8 mouse cellular contexts compared by ENCODE assay signal in the genomic region with DNA sequence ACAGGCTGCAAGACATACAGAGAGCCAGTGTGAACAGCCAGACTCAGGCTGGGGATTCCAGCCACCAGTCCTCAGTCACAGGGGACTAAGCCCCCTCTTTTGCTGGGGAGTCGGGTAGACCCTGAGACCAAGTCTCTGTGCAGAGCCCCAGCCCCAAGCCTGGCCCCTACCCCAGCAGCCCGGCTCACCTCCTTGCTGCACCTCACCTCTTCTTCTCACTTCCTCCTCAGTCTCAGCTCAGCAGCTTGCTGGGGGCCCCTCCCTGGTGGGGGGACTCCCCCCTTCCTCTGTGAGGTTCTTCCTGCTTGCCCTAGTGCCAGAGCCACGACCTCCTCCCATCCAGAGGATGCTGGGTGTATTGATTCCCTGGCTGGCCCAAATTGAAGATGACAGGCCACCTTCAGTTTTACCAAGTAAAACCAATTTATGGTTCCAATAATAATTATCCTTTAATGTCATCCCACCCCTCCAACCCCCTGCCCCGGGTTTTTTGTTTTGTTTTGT. TPM values are rescaled to one million over a fixed set of nuclear protein-coding genes. Genes with fewer than 3 reads are reported as not detected.
A peak's percentile ranks its signal among the peaks of the same experiment; 100 is the strongest.
DNase-seq lines count a peak whose midpoint lies in the region; ATAC-seq and TF ChIP-seq lines count a peak whose summit lies in the region.

A gene (minus strand): TSS at position 454 of the 504 bp plus-strand sequence.

- no peaks in the 10 kb centered on the region for H3K27me3 ChIP-seq in hindbrain, embryonic 15.5 days
- no peaks in the 10 kb centered on the region for H3K27me3 ChIP-seq in lung, embryonic 14.5 days (ENCODE audit: insufficient read depth, low read length)

- H3K9me3 ChIP-seq in hindbrain, embryonic 15.5 days: no peaks in the 10 kb centered on the region
- H3K9me3 ChIP-seq in lung, embryonic 14.5 days (ENCODE audit: low read depth, low read length): no peaks in the 10 kb centered on the region

- TF ChIP-seq POLR2A in bone marrow macrophage, adult 2 months (IDR thresholded peaks at IDR 0.05; ENCODE audit: borderline replicate concordance, low read depth, low read length): no peak
- TF ChIP-seq POLR2A in olfactory bulb, adult 2 months (IDR thresholded peaks at IDR 0.05; ENCODE audit: insufficient read depth, low read depth, low read length): no peak

- DNase-seq in cerebellum, adult 9-10 months: peak; percentile 61
- DNase-seq in cerebellum, adult 18-20 months: no peak
- no peak for DNase-seq in lung, embryonic 14.5 days
- DNase-seq in urinary bladder, adult 18-20 months (ENCODE audit: low spot score in 2 of 2): no peak
- no peak for DNase-seq in embryo, embryonic 11 days

- WGBS in hindbrain, embryonic 15.5 days: 71% methylated on average over 4 of the region's 4 CpGs
- WGBS in lung, embryonic 14.5 days: 51% methylated on average over 4 of the region's 4 CpGs
- 72% methylated on average over 4 of the region's 4 CpGs for WGBS in olfactory bulb, adult 2 months

- peak within 1 kb of the TSS; percentile 82 for H3K27ac ChIP-seq in bone marrow macrophage, adult 2 months (ENCODE audit: insufficient read depth, low read depth, low read length)
- peak within 1 kb of the TSS; percentile 94 for H3K27ac ChIP-seq in hindbrain, embryonic 15.5 days (replicated peaks)
- H3K27ac ChIP-seq in lung, embryonic 14.5 days (ENCODE audit: low read depth): peak within 1 kb of the TSS; percentile 90
- H3K27ac ChIP-seq in olfactory bulb, adult 2 months (ENCODE audit: insufficient read depth, low read depth, low read length): peak within 1 kb of the TSS; percentile 68

- H3K36me3 ChIP-seq in hindbrain, embryonic 15.5 days: peaks cover 20% of the 10 kb centered on the region
- H3K36me3 ChIP-seq in lung, embryonic 14.5 days (ENCODE audit: insufficient read depth): peaks cover 29% of the 10 kb centered on the region

- H3K4me2 ChIP-seq in hindbrain, embryonic 15.5 days: peak within 1 kb of the TSS; percentile 95
- peak within 1 kb of the TSS; percentile 98 for H3K4me2 ChIP-seq in lung, embryonic 14.5 days

- ATAC-seq in hindbrain, embryonic 15.5 days (ENCODE audit: low FRiP score, low read depth): no peak
- no peak for ATAC-seq in lung, embryonic 14.5 days (ENCODE audit: insufficient read depth)

- TF ChIP-seq CTCF in bone marrow macrophage, adult 2 months (IDR thresholded peaks at IDR 0.05; ENCODE audit: low read depth, low read length): no peak
- TF ChIP-seq CTCF in lung, embryonic 14.5 days (IDR thresholded peaks at IDR 0.05; ENCODE audit: low read depth): no peak
- no peak for TF ChIP-seq CTCF in olfactory bulb, adult 2 months (IDR thresholded peaks at IDR 0.05; ENCODE audit: insufficient read depth, low read depth, low read length)

- peaks cover 21% of the 10 kb centered on the region for H3K4me1 ChIP-seq in bone marrow macrophage, adult 2 months (ENCODE audit: control insufficient read depth, insufficient read depth, low read length)
- peaks cover 35% of the 10 kb centered on the region for H3K4me1 ChIP-seq in hindbrain, embryonic 15.5 days (replicated peaks)
- peaks cover 11% of the 10 kb centered on the region for H3K4me1 ChIP-seq in lung, embryonic 14.5 days (ENCODE audit: insufficient read depth)
- peaks cover 10% of the 10 kb centered on the region for H3K4me1 ChIP-seq in olfactory bulb, adult 2 months (ENCODE audit: control insufficient read depth, insufficient read depth, low read length)

- peak within 1 kb of the TSS; percentile 97 for H3K9ac ChIP-seq in hindbrain, embryonic 15.5 days
- H3K9ac ChIP-seq in lung, embryonic 14.5 days: peak within 1 kb of the TSS; percentile 95

- peak within 1 kb of the TSS; percentile 96 for H3K4me3 ChIP-seq in bone marrow macrophage, adult 2 months (ENCODE audit: insufficient read depth, low read length)
- peak within 1 kb of the TSS; percentile 87 for H3K4me3 ChIP-seq in hindbrain, embryonic 15.5 days
- H3K4me3 ChIP-seq in lung, embryonic 14.5 days (ENCODE audit: low read depth, low read length): peak within 1 kb of the TSS; percentile 96
- peak within 1 kb of the TSS; percentile 76 for H3K4me3 ChIP-seq in olfactory bulb, adult 2 months (ENCODE audit: insufficient read depth, low read depth, low read length)

RNA-seq across cellular contexts. Expression of the gene that starts here (rescaled TPM):
- polyA plus RNA-seq in bone marrow macrophage, adult 2 months (2012; ENCODE audit: insufficient read depth, insufficient read length, missing spikeins): 0.77 and 0.83 TPM in 2 replicates
- polyA plus RNA-seq in hindbrain, embryonic 15.5 days (2015; fragmentation: Nextera tagmentation; extraction: Ambion mirVana): 0.98 and 1.5 TPM in 2 replicates
- polyA plus RNA-seq in lung, embryonic 14.5 days (2014; fragmentation: Nextera tagmentation; extraction: Ambion mirVana): 1.8 and 2.4 TPM in 2 replicates
- polyA plus RNA-seq in olfactory bulb, adult 2 months (2012; ENCODE audit: insufficient read depth, insufficient read length, low replicate concordance, missing spikeins): 247 TPM in 1 of 2 replicates, not detected in the other

Comparison
In these comparisons a context has a peak if more than half of its experiments do, and no peak if none do; other contexts are left out.
1. RNA of the gene that starts here (polyA plus RNA-seq): 247 TPM in olfactory bulb, adult 2 months; 1.8 to 2.4 TPM in lung, embryonic 14.5 days, 0.98 to 1.5 TPM in hindbrain, embryonic 15.5 days and 0.77 to 0.83 TPM in bone marrow macrophage, adult 2 months; every median in the first group is over 10 times any median in the second.
2. Peak in every context shown above with its lines, with median percentiles within 50 percentile points of each other: H3K27ac ChIP-seq and H3K4me3 ChIP-seq.